Mouse (Mus musculus): ENCODE data around the gene Rdm1. TPM values are rescaled to one million over a fixed set of nuclear protein-coding genes. Genes with fewer than 3 reads are reported as not detected.

Rdm1 gene
- polyA plus RNA-seq (2015; fragmentation: Illumina TruSeq; extraction: RNeasy Lipid Tissue Mini Kit (QIAGEN cat#74804); ENCODE audit: insufficient read depth, low read depth, low replicate concordance): 8.8 TPM

DNA sequence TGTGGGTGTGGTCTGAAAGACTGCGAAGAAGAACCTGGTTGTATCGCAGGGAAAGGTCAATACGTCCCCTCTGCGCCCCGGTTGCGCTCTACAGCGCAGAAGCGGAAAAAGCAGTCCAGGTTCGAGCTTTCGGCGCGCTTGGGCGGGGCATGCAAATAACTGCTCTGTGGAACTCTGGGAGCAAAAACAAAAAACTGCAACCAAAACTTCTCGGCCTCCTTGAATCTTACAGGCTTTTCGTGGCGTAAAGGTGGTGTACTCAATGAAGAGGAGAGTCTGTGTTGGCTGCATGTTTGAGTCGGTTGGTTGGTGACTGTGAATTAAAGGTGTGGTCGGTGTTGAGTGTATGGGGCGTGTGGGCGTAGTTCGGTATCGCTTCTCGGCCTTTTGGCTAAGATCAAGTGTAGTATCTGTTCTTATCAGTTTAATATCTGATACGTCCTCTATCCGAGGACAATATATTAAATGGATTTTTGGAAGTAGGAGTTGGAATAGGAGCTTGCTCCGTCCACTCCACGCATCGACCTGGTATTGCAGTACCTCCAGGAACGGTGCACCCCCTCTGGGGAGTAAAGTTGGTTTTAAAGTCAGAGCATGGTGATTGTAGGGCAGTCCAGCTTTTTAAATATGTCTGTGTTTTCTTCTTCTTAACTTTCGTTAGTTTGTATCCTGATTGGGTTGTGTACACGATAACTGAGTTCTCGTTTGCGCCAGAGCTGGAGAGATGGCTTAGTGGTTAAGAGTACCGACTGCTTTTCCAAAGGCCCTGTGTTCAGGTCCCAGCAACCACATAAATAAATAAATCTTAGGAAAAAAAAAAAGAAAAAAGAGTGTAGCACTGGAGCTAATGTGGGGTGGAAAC, at the start of gene Rdm1:
Rdm1 (plus strand) TSS at position 201 of the 862 bp plus-strand sequence.

DNA sequence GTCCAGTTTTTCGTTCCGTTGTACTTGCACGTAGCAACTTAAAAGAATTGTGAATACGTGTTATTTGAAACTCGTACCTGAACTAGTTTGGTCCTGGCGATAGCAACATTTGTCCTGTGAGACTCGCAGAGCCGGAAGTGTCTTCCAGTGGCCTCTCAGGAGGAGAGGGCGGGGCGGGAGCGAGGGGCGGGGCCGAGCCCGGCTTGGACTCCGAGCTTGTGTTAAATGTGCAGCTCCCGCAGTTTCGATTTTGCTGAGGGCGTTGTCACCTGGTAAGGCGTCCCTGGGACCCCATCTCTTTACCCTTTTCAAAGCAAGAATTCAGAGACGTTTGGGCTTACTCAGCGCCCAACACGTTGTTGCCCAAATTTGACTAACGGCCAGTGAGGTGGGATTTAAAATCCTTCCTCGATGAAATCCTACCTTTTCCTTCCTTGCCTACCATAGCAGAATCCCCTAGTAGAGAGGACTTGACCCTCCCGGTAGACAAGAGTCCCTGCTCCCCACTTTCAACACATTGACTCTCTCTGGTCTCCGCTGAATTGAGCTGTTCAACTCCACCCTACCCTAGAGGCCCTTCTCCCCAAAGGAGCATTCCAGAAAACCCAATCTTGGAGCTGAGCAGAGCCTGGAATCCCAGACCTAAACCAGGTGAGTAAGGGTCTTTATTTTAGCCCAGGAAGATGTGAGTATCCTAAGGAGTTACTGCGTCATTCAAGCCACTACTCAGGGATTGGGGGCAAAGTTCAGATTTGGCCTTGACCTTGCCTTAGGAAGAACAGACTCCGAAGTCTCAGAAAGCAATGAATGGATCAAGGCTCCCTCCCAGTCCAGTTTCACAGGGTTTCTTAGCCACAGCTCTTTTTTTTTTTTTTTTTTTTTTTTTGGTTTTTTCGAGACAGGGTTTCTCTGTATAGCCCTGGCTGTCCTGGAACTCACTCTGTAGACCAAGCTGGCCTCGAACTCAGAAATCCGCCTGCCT, 44.6 kb upstream of the Rdm1 start, which contains the start of gene Tmem106a:
Tmem106a (plus strand) TSS at position 189 of the 982 bp plus-strand sequence.

DNA sequence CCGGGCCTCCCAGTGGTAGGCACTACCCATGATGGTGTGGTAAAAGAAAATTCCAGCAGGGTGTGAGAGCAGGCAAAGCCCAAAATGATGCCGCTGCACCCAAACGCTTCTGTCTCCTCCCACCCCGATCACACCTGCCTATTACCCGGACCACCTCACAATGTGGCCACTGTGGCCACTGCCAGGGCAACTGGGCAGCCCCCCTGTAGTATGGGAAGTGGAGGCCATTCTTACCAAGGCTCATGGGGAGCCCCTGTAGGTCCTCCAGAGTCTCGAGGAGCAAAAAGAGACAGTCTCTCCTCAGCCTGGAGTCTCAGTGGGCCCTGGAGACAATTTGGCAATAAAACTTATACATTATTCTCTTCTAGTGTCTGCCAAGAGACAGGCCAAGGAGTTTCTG, 27.8 kb upstream of the Rdm1 start, which contains the start of gene Gm11634:
Gm11634 (minus strand) TSS at position 101 of the 400 bp plus-strand sequence.

DNA sequence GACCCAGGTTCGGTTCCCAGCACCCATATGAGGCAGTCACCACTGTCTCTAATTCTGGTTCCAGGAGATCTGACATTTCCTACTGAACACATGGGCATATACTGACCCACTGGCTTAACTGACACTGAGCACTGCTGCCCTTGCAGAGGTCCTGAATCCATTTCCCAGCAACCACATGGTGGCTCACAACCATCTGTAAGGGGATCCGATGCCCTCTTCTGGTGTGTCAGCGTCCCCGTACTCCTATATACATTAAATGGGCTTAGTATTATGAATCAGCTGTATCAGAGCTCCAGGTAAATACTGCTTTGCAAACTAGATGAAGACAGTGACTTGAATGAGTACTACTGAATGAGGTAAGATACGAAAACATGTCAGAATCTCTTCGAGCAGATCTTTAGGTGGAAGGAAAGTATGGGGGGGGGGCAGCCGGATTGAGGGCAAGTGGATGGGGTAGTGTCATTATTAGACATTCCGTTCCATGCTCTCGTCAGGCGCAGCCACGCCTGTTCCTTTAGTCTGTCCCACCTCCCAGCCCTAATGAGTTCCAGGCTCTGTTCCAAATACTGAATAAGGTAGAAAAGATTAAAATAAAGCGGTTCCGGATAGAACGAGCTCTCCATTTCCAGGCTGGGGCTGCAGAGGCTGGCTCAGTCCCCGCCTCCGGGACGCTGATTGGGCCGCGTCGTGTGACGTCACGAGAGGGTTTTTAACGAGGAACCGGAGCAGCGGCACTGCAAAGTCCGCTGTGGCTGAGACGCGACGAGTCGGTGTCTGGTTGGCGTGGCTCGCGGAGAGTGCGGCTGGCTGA, 38.0 kb downstream of the Rdm1 start, which contains the start of gene Arl4d:
Arl4d (plus strand) TSS at position 717 of the 811 bp plus-strand sequence.

Other genes with a start within 250 kb of the Rdm1 start
- 7.0 TPM for gene Aarsd1, start 209.6 kb upstream of the Rdm1 start, polyA plus RNA-seq (2015; fragmentation: Illumina TruSeq; extraction: RNeasy Lipid Tissue Mini Kit (QIAGEN cat#74804); ENCODE audit: insufficient read depth, low read depth, low replicate concordance)
- 3.0 TPM for gene Gm27029, start 202.4 kb upstream of the Rdm1 start, polyA plus RNA-seq (2015; fragmentation: Illumina TruSeq; extraction: RNeasy Lipid Tissue Mini Kit (QIAGEN cat#74804); ENCODE audit: insufficient read depth, low read depth, low replicate concordance)
- gene Rundc1, start 202.1 kb upstream of the Rdm1 start, polyA plus RNA-seq (2015; fragmentation: Illumina TruSeq; extraction: RNeasy Lipid Tissue Mini Kit (QIAGEN cat#74804); ENCODE audit: insufficient read depth, low read depth, low replicate concordance): 8.9 TPM
- gene Ptges3l, start 201.9 kb upstream of the Rdm1 start, polyA plus RNA-seq (2015; fragmentation: Illumina TruSeq; extraction: RNeasy Lipid Tissue Mini Kit (QIAGEN cat#74804); ENCODE audit: insufficient read depth, low read depth, low replicate concordance): not detected
- gene Rpl27, start 184.9 kb upstream of the Rdm1 start, polyA plus RNA-seq (2015; fragmentation: Illumina TruSeq; extraction: RNeasy Lipid Tissue Mini Kit (QIAGEN cat#74804); ENCODE audit: insufficient read depth, low read depth, low replicate concordance): 186 TPM
- gene Ifi35, start 178.8 kb upstream of the Rdm1 start, polyA plus RNA-seq (2015; fragmentation: Illumina TruSeq; extraction: RNeasy Lipid Tissue Mini Kit (QIAGEN cat#74804); ENCODE audit: insufficient read depth, low read depth, low replicate concordance): 19.5 TPM
- gene Rnd2, start 162.2 kb upstream of the Rdm1 start, polyA plus RNA-seq (2015; fragmentation: Illumina TruSeq; extraction: RNeasy Lipid Tissue Mini Kit (QIAGEN cat#74804); ENCODE audit: insufficient read depth, low read depth, low replicate concordance): 3.9 TPM
- gene Vat1, start 161.0 kb upstream of the Rdm1 start, polyA plus RNA-seq (2015; fragmentation: Illumina TruSeq; extraction: RNeasy Lipid Tissue Mini Kit (QIAGEN cat#74804); ENCODE audit: insufficient read depth, low read depth, low replicate concordance): 30.4 TPM
- gene Brca1, start 75.2 kb upstream of the Rdm1 start, polyA plus RNA-seq (2015; fragmentation: Illumina TruSeq; extraction: RNeasy Lipid Tissue Mini Kit (QIAGEN cat#74804); ENCODE audit: insufficient read depth, low read depth, low replicate concordance): 0.92 TPM
- 46.2 TPM for gene Nbr1, start 75.0 kb upstream of the Rdm1 start, polyA plus RNA-seq (2015; fragmentation: Illumina TruSeq; extraction: RNeasy Lipid Tissue Mini Kit (QIAGEN cat#74804); ENCODE audit: insufficient read depth, low read depth, low replicate concordance)
- 6.8 TPM for gene Tmem106a, start 45.0 kb upstream of the Rdm1 start, polyA plus RNA-seq (2015; fragmentation: Illumina TruSeq; extraction: RNeasy Lipid Tissue Mini Kit (QIAGEN cat#74804); ENCODE audit: insufficient read depth, low read depth, low replicate concordance)
- not detected for gene Gm11634, start 27.9 kb upstream of the Rdm1 start, polyA plus RNA-seq (2015; fragmentation: Illumina TruSeq; extraction: RNeasy Lipid Tissue Mini Kit (QIAGEN cat#74804); ENCODE audit: insufficient read depth, low read depth, low replicate concordance)
- gene Arl4d, start 38.3 kb downstream of the Rdm1 start, polyA plus RNA-seq (2015; fragmentation: Illumina TruSeq; extraction: RNeasy Lipid Tissue Mini Kit (QIAGEN cat#74804); ENCODE audit: insufficient read depth, low read depth, low replicate concordance): 8.4 TPM
- 5.8 TPM for gene Dhx8, start 105.7 kb downstream of the Rdm1 start, polyA plus RNA-seq (2015; fragmentation: Illumina TruSeq; extraction: RNeasy Lipid Tissue Mini Kit (QIAGEN cat#74804); ENCODE audit: insufficient read depth, low read depth, low replicate concordance)
- not detected for gene Etv4, start 158.2 kb downstream of the Rdm1 start, polyA plus RNA-seq (2015; fragmentation: Illumina TruSeq; extraction: RNeasy Lipid Tissue Mini Kit (QIAGEN cat#74804); ENCODE audit: insufficient read depth, low read depth, low replicate concordance)

Measured in pancreas, adult 10 weeks (tissue).